Mouse (Mus musculus) E14TG2a.4 (cell line): ENCODE measurements around the gene Prkce.

Source experiments
- CTCF ChIP-seq: conservative IDR thresholded peaks from 2 replicates; pipeline ENCODE4 v1.5.1; 2014; ENCODE audit warnings: low read length
- NANOG ChIP-seq: IDR thresholded peaks from 2 replicates; pipeline ENCODE4 v1.6.1; 2014; ENCODE audit warnings: borderline replicate concordance, low read length, mixed read lengths
- POU5F1 ChIP-seq: IDR thresholded peaks from 2 replicates; pipeline ENCODE4 v1.6.1; 2014; ENCODE audit warnings: low read length, borderline replicate concordance

DNA sequence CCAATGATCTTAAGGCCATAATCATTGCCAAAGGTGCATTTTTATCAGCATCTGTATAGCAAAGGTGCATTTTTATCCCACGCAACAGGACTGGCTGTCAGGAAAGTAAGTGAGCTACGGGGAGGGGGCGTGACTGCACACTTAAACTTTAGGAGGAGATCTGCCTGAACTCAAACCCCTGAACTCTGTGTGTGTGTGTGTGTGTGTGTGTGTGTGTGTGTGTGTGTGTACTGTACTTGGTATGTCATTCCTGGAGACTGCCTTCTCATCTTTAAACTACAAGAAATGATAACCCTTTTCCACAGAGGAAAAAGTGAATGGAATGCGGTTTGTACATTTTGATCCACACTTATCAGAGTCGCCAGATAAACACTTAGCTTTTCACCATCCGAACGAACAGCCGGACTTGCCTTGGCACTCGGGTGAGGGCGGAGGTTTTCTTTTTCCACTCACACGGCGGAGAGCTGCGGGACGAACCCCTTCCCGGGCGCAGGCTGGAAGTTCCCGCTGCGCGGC is 1.5 kb upstream of the Prkce start:
- TF ChIP-seq CTCF (no peak), POU5F1 (no peak), NANOG (no peak)
